Mouse (Mus musculus): Measurements from ENCODE around the gene Elk3.

The Elk3 gene

DNA sequence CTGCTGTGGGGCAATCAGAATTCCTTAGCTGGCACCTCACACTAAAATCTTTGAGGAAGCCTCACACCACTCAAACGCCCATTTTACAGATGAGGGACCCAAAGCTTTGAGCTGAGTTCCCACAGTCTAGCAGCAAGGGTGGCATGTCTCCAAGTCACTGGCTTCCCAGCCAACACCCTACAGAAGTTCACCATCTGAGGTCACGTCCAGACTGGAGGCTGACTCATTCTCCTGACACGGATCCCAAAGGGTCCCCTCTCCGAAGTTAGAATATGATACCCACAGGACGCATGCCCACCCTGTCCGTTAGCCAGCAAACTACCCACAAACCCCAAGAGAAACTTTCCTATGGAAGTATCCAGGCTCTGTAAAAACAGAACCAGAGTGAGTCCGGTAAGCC, 39.1 kb downstream of the Elk3 start:
- intact Hi-C loops (cut with DNase I): no loop called here

DNA sequence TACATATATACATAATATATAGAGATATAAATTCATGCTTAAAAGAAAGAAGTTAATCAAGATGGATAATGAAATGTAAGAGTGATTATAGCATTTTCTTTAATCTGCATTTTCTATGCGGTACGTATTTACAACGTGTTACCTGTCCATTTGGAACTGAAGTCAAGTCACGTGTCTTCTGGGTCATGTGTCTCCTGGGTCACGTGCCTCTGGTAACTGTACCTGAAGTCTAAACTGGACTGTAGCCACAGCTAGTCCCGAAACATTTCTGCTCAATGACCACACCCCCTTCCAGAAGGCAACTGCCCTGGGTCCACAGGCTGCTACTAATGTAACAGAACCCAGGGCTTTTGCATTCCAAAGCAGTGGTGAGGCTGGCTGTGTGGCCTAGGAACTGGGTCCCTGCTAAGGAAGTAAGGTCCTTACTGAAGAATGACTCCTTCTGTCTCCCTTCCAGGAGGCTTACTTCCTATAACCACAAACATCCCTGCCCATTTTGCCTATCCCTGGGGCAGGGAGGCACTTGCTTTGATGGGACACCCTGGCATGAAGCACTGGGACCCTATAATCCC, 40.0 kb downstream of the Elk3 start:
- intact Hi-C loops (cut with DNase I): no loop called here

DNA sequence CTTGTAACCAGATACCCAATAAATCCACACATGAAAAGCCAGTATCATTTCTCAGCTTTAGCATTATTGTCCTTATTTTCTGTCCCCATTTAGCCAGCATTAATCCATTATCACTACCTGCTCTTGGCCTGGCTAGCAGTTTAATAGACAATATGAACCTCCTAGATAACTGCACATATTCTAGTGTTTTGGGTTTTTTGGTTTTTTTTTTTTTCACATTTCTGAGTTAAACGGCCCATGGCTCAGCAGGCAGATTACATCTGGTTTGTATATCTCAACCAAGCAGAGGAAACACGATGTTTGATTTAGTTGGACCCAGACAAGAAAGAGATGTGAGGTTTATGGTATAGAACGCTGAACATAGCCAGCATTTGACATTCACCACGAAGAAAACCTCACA, 41.2 kb downstream of the Elk3 start:
- intact Hi-C loops (cut with DNase I): no loop called here

DNA sequence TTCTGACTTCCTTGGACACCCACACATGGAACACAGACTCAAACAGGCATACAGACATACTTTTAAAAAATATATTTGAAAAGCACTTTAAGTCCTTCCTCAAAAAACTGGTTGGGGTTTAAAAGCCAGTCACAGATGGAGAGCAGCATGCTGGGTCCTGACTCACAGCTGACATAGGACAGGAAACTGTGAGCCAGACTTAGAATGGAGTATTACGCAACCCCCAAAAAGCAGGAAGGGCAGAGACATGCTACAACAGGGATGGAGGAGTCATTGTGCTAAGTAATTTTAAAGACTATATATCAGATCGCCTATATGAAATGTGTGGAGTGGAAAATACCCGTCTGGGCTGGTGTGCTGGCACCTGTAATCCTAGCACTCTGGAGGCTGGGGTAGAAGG, 42.6 kb downstream of the Elk3 start:
- intact Hi-C loops (cut with DNase I): no loop called here

DNA sequence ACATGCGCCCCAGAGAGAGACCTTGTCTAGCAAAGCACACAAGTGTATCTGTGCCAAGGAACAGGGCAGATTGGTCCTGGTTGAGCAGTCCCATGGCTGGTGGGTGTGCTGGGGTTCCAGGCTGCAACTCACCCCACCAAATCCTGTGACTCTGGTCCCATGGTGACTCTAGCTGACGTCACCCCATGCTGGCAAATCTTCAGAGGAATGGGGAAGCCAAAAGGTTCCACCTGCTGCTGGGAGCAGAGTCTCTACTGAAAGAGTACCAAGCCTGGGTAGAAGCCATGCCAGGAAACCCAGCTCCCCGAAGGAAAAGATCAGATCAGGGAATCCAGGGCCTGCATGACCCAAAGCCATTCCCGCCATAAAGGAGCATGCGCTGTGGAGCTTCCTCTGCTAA, 43.4 kb downstream of the Elk3 start:
- intact Hi-C loops (cut with DNase I): no loop called here

DNA sequence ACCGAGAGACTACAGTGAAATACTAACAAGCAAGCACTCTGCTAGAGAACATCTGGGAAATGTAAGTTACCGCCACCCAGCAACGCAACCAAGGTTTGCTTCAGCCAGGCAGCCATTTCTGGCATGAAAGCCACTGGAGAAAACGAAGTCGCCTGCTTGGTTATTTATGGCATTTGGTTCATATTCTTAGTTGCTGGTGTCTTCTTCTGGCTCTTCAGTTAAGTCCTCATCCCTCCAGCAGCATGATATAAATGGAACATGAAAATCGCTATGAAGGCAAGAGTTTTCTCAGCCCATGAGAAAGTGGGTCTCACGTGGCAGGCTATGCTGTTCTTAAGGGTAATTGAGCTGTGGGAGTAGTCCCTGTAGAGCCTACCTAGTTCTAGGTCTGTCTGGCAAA, 44.4 kb downstream of the Elk3 start:
- intact Hi-C loops (cut with DNase I): no loop called here

DNA sequence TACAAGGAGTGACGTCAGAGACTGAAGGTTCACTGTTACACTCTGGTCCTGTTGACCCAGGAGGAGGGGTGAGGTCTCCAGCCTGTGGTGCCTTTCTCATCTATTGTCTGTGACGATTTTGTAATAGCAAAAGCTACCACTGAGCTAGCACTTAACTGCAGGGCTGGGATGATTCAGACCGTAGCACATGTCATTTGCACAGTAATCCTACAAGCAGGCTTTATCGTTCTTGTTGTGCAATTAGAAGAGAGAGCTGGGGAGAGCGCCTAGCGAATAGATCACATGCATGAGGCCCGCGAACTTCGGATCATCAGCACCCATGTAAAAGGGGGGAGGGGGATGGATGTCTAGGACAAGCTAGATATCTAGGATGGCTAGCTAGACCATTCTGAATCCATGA, 45.1 kb downstream of the Elk3 start:
- intact Hi-C loops (cut with DNase I): no loop called here

DNA sequence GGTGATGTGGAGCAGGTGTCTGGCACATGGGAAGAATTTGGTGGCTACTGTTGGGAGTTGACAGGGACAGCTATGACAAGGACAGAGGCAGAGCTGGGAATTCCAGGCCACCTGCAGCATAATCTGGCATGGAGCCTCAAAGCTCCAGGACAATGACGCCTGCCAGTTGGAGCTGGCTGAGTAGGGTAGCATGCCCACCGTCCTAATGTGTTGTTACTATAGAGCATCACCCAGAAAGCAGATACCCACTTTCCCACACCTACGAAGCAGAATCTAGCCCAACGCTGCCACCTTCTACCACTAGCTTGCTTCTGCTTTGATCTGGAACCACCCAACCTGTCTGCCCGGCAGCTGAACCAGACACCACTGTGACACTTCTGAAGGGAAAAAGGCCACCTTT, 46.9 kb downstream of the Elk3 start:
- intact Hi-C loops (cut with DNase I): no loop called here

DNA sequence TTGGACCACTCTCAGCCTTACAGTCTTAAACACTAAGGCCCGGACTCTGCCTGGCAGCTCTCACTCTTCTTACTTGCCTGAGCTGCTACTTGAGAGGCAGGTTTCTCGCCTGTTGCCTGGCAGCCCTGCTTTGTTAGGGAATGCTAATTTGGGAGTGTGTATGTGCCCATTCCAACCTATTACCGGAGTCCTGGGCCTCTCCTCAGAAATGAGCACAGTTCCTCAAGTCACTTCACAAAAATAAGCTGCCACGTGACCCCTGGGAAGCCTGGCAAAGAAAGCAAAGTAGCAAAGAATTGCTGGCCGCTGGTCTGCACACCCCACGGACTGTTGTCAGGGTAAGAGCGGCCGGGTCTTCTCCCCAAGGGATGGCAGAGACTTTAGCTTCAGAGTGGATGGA, 47.5 kb downstream of the Elk3 start:
- intact Hi-C loops (cut with DNase I): no loop called here

DNA sequence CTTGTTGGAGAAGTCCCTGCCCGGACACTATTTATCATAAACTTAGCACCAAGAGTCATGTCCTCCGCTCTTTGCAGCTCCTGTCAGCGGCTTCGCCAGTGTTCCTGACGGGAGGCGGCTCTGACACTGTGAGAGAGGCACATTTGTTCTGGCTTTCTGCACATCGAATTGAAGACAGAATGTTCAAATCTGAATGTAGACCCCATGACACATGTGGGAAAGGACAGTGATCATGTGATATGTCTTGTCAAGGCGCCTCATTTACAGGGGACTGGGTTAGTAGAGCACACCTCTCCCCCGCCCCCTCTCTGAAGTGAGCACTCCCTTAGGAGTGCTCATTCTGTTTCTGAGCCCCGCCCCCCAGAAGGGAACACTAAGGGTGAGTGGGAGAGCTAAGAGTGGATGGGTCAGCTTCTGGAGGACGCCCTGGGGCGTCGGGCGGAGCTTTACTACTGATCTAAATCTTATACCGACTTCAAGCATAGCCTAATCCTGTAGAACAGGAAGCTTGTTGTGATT, 48.9 kb downstream of the Elk3 start:
- intact Hi-C loops (cut with DNase I): no loop called here

DNA sequence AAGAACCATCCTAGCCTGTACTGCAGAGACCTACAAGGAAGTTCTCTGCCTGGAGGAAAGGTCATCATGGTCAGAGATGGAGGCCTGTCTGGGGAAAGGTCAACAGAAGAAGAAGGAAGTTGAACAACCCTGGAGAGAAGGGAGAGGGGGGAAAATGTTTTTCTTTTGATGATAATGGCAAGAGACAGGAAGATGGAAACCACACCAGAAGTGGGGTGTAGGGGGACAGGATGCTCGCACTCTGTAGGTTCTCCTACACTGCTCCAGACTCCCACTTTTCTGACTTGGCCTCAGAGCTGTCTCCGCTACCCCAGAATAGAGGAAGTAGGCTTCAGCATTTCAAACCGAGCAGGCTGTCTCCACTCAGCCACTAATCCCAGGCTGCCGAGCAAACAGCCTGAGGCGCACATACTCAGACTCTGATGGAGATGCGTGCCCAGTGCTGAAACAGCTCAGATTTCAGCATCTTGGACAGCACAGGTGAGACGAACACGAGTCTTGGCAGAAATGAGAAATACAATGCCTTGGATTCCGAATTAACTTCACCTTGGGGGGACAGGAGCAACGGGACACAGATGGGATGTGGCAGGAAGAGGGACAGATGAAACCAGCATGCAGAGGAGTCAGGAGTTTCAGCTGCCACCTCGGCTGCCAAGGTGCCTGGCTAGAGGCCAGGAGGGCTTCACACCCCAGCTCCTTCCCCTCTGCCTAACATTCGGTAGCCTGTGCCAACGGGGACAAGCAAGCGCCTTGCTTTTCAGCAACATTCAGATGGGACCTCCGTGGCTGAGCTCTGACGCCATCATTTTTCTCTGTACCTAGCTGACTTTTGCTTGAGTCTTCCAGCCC, 49.6 kb downstream of the Elk3 start:
- intact Hi-C loops (cut with DNase I): no loop called here

DNA sequence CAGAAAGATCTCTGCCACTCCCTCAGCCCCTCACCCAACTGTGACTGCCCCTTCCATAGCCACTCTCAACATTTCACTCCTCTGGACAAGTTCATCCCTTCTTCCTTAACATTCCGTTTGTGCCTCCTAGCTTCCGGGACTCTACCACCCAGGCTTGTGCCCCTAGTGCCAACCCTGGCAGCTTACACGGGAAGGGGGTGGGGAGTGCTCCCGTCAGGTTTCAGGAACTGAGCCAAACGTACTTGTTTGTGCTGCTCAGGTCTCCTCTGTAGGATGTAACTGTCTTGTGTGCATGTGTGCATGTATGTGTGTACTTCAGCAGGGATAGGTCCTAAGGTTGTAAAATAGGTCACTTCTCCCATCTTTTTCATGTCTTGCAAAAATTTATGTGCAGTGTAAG, 51.1 kb downstream of the Elk3 start:
- intact Hi-C loops (cut with DNase I): no loop called here

DNA sequence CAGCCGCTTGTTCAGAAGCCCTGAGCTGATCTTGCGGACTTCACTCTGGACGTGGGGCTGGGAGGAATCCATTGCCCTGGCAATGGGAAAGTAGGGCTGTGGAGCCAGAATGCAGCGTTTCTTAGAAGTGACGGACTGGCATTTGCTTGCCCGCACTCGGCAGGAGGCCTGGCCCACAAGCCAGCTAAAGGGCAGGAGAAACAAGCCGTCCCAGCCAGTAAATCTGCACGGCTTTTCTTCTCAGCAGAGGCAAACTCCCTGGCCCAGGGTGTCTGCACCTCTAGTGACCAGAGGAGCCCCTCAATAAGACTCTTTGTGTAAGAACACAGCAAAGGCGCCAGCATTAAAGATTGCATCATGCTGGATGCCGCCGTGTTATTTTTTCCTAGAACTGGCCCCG, 55.6 kb downstream of the Elk3 start:
- intact Hi-C loops (cut with DNase I): no loop called here

DNA sequence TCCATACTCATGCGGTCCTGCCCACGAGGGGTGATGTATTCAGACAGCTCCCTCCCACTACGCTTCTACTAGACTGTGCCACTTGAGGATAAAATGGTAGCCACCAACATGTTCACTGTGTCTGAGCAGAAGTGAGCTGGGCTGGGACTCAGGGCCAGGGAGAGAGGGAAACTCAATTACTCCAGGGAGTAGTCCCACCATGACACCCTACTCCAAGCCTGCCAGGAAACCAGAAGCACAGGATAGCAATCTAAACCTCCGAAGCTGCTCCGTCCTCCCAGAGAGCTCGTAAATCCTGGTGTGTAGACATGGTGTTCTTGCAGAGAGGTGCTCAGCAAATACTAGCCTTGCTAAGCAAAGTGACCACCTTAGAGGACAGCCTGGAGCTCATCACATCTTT, 57.8 kb downstream of the Elk3 start:
- intact Hi-C loops (cut with DNase I): no loop called here

DNA sequence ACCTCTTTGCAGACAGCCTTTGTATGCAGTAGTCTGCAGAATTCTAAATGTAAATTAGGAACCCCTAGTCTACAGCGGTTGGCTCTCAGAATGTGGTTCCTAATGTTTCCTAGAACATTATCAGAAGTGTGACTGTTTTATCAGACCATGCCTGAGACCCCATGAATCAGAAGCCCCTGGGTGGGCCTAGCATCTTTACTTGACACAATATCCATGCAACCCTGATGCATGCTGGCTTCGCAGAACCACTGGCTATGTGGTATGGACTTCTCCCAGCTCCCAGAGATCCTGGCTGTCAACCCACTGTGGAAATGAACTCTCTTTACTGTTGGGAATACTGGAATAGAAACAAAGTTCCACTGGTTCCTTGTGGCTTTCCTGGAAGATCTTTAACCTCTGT, 58.3 kb downstream of the Elk3 start:
- intact Hi-C loops (cut with DNase I): no loop called here

DNA sequence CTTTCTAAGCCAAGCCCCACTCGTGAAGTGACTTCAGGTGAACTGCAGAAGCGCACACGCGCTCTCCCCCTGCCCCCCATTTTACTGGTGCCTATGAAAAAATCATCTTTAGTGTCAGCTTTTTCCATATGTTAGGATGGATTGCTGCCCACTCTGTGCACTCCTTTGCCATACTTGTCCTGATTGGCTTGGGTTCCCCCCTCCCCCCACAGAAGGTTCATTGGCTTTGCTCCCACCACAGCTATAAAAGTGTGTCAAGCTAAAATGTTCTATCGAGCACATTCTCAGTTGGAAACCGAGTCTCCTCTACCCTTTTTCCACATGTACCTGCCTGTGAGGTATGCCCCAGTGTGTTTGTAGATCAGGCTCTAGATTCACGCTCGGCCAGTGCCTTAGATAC, 59.5 kb downstream of the Elk3 start:
- intact Hi-C loops (cut with DNase I): no loop called here

DNA sequence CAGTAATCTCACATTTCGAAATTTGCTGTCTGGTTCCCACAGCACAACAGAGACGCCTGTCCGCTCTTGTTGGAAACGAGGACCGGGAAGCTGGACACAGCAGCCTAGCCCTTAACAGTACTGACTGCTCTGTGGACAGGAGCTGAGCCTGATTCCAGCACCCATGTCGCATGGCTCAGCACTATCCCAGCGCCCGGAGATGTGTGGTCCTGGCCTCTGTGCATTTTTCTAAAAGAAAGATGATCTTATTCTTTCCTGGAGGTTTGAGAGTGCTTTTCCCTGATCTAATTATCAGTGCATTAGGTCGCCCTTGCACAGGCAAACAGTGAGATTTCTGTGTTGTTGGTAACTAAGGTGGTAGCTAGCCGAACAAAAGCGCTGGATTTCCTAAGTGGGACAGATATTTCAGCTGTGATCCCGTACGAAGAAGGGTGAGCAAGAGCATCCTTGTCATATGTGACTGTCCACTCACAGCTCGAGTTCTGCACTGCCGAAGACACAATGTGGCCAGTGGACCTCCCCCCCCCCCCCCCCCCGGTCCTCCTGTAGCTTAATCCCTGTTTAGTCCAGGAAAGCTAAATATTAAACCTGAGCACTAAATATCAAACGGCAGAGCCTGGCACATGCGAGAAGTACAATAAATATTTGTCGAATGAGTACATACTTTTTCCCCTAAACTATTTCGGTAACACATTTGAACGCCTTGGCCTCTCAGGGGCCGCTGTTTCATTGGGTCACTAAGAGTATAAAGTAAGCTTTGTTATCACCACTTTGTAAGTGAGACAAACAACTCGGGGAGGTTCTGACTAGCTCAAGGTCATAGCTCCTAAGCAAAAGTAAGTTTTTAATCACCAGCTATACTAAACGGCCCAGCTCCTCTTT, 60.3 kb downstream of the Elk3 start:
- intact Hi-C loops (cut with DNase I): no loop called here

DNA sequence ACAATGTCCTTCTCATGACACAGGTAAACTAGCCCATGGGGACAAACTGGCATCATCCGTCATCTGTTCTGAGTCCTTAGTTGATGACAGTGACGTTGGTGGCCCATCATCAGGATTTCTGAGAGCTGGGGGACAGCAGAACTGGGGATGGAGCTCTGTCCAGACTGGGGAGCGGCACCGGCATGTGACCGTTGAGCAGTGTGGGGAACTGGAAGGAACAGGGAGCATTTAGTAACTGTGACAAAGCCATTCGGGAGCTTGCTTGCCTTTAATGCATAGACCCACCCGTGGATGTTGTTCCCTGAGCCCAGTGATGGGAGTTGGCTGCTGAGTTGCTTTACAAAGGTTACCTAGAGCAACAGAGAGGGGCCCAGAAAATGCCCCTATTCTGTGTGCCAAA, 61.0 kb downstream of the Elk3 start:
- intact Hi-C loops (cut with DNase I): no loop called here

DNA sequence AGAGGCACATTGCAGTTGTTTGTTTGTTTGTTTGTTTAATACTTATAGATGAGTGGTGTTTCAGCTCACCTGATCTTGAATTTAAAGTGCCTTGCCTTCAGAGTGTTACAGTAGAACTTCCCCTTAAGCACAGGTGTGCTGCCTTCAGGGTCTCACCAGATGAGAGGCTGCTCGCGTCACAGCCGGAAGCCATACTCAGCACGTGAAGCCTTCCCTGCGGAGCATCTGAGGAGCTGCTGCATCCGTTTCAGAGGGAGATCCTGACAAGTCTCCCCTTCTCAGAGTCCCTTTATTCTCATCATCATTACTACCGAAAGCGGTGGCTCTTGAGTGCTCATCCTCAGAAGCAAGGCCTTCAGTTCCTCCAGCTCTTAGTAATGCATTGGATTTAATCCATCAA, 62.5 kb downstream of the Elk3 start:
- intact Hi-C loops (cut with DNase I): no loop called here

DNA sequence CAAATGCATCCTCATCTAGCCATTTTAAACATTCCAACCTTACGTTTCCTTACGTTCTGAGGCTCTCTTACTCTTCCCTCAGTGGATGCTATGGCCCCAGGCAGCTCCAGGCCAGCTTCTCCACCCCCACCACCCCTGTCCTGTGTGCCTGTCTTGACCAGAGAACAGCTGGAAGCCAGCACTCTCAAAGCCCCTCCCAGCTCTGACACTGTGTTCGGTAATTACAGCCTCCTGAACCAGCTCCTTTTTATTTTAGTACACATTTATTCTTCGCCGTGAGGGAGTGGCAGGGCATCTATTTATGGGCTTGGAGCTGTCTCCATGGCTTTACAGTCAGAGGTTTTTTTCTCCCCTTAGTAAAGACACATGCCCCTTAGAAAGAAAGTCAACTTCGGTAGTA, 63.0 kb downstream of the Elk3 start:
- intact Hi-C loops (cut with DNase I): no loop called here

DNA sequence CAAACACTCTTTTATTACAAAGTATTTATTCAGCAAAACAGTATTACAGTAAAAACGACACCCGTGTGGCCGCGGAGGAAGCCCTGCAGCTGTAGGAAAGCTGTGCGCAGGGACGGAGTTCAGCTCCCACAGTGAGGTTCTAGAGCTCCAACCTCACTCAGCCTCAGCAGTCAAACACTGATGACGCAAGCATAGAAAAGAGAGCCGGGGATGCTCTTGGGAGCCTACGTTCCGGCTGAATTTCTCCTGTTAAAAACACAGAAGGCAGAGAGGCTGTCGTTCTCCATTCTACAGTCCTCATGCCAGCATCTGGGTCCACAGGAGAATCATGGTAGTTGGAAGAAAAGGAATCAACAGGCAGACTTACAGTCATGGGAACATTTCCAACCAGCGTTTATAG, 63.5 kb downstream of the Elk3 start:
- intact Hi-C loops (cut with DNase I): no loop called here
